Mouse (Mus musculus): ENCODE data around the gene Atf6. TPM values are rescaled to one million over a fixed set of nuclear protein-coding genes. Genes with fewer than 3 reads are reported as not detected.

Atf6 gene
- total and polyA plus RNA-seq, 3 experiments: 11.7 to 16.4 TPM; not detected in 1

DNA sequence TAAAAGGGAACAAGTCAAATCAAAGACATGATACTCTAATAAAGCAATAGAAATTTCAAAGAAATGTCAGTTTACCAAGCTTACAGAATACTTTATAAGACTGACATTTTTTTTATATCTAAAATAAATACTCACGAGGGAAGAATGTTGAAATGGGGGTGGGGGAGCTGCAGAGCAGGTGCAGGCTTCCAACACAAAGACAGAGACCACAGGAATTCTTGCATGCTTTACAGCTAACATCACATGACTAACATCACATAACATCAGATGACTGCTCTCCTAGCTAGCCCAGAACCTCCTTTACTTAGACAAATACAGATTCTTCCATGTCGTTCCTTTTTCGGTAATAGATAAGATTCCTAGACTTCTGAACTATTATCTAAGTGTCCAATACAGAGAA lies 76.6 kb downstream of the Atf6 start (continued):
- TF ChIP-seq UBTF (IDR thresholded peaks at IDR 0.05; ENCODE audit: borderline replicate concordance, insufficient read depth, low read depth, low read length): no peak

DNA sequence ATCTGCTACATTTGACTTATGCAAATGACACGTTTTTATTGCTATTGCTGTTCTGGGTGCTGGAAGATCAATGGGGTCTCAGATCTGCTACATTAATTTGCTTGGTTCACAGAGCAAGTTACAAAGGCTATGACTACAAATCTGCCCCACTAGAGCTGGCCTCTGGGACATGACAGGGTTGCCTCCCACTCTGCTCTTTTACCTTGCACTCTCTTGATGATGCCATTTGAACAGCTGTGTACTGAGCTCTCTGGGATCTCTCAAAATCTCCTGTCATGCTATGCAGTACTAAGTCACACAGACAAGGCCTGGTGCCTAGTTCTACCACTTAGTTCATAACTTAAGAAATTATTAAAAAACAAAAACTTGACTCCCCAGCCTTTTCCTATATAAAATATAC lies 79.9 kb downstream of the Atf6 start:
- Histone ChIP-seq H3K27ac (ENCODE audit: control insufficient read depth, low read depth, low read length) (no peak overlapping the region), H3K27me3 (ENCODE audit: control insufficient read depth in 1 of 2, insufficient read depth in 2 of 2, low read length in 2 of 2) (no peaks in the 10 kb centered on the region), H3K36me3 (ENCODE audit: control insufficient read depth in 1 of 2, insufficient read depth in 2 of 2, low read length in 2 of 2) (peaks cover 0 to 11% of the 10 kb centered on the region in 2 experiments; a peak in 2 of 4 replicates), H3K79me2 (ENCODE audit: control insufficient read depth, insufficient read depth, low read length, poor library complexity) (no peaks in the 10 kb centered on the region), H3K4me1 (ENCODE audit: control insufficient read depth in 1 of 2, insufficient read depth in 2 of 2, low read length in 2 of 2) (no peaks in the 10 kb centered on the region), H3K9me3 (replicated peaks; ENCODE audit: insufficient read depth, low read length) (no peaks in the 10 kb centered on the region), H3K9ac (ENCODE audit: control insufficient read depth, low read depth, low read length, poor library complexity, severe bottlenecking) (no peak overlapping the region), H3K4me3 (ENCODE audit: control insufficient read depth in 1 of 2, insufficient read depth in 1 of 2, low read depth in 2 of 2, low read length in 2 of 2) (no peak overlapping the region)
- TF ChIP-seq CHD2 (IDR thresholded peaks at IDR 0.05; ENCODE audit: low read length) (no peak), RCOR1 (IDR thresholded peaks at IDR 0.05; ENCODE audit: low read depth, low read length) (no peak), POLR2A (IDR thresholded peaks at IDR 0.05; ENCODE audit: control insufficient read depth in 1 of 2, insufficient read depth in 1 of 2, low read depth in 1 of 2, low read length in 2 of 2, poor library complexity in 1 of 2) (no peak), GATA1 (IDR thresholded peaks at IDR 0.05; ENCODE audit: low read depth, low read length) (no peak), SMC3 (IDR thresholded peaks at IDR 0.05; ENCODE audit: low read depth, low read length) (no peak), EP300 (IDR thresholded peaks at IDR 0.05; ENCODE audit: low read depth in 1 of 2, low read length in 2 of 2) (no peak), E2F4 (IDR thresholded peaks at IDR 0.05; ENCODE audit: borderline replicate concordance, low read depth, low read length) (no peak), KAT2A (conservative IDR thresholded peaks at IDR 0.05; ENCODE audit: low read depth, low read length) (no peak), RAD21 (IDR thresholded peaks at IDR 0.05; ENCODE audit: low read depth, low read length) (no peak)
- DNase-seq (ENCODE audit: low read depth, low spot score): no peak

DNA sequence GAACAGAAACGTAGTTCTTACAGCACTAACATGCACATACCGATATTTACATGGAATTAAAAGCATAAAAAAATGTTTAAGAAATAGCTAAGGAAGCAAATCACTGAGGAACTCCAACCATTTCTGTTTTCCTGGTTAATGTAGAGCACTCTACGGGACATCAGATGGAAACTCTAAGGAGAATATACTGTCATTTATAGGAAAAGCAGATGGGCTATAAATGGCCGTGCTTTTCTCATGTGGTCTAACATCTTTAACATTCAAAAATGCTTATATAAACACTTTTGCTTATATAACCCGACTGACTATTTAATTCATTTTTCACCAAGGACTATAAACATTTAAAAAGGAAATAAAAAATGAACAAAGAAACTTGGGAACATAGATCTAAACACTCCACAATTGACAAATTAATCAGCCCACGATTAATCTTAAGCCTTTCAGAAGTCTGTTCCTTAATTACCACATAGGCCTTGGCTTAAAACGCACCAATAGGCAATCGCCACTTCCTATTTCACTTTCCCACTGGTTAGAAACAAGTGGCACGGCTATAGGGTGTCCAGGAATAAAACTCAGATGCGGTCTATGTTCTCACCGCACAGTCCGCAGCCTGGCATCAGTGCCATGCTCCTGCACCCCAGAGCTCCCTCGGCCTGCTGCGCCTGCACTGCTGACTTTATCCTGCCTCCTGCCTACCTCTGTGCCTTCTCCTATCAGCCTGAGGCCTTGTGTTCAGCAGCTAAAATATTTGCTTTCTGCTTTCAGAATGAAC lies 80.8 kb downstream of the Atf6 start:
- H3K27me3 ChIP-seq (ENCODE audit: control insufficient read depth in 1 of 2, insufficient read depth in 2 of 2, low read length in 2 of 2): no peaks in the 10 kb centered on the region
- no peaks in the 10 kb centered on the region for H3K9me3 ChIP-seq (replicated peaks; ENCODE audit: insufficient read depth, low read length)
- peaks cover 0 to 9% of the 10 kb centered on the region in 2 experiments; a peak in 2 of 4 replicates for H3K36me3 ChIP-seq (ENCODE audit: control insufficient read depth in 1 of 2, insufficient read depth in 2 of 2, low read length in 2 of 2)
- no peak overlapping the region for H3K27ac ChIP-seq (ENCODE audit: control insufficient read depth, low read depth, low read length)
- no peaks in the 10 kb centered on the region for H3K4me1 ChIP-seq (ENCODE audit: control insufficient read depth in 1 of 2, insufficient read depth in 2 of 2, low read length in 2 of 2)
- DNase-seq (ENCODE audit: low read depth, low spot score): no peak
- no peak overlapping the region for H3K9ac ChIP-seq (ENCODE audit: control insufficient read depth, low read depth, low read length, poor library complexity, severe bottlenecking)
- H3K4me3 ChIP-seq (ENCODE audit: control insufficient read depth in 1 of 2, insufficient read depth in 1 of 2, low read depth in 2 of 2, low read length in 2 of 2): no peak overlapping the region
- no peaks in the 10 kb centered on the region for H3K79me2 ChIP-seq (ENCODE audit: control insufficient read depth, insufficient read depth, low read length, poor library complexity)
- TF ChIP-seq USF1 (IDR thresholded peaks at IDR 0.05; ENCODE audit: low read depth, low read length) (no peak), NRF1 (IDR thresholded peaks at IDR 0.05; ENCODE audit: insufficient read depth, low read depth, low read length, poor library complexity, severe bottlenecking) (no peak), BHLHE40 (IDR thresholded peaks at IDR 0.05; ENCODE audit: borderline replicate concordance, low read depth, low read length) (no peak)

Measured in MEL (cell line).